9 mouse cellular contexts compared by ENCODE assay signal in genomic region chr8:84936041-84936961, GRCm38 (mm10). TPM values are rescaled to one million over a fixed set of nuclear protein-coding genes. Genes with fewer than 3 reads are reported as not detected.
DNase-seq lines count a peak whose midpoint lies in the region; ATAC-seq and TF ChIP-seq lines count a peak whose summit lies in the region.
"Had no signal": no experiment of that assay in that cellular context is flagged by ENCODE, and none has a peak within 500 bp of the region (broad histone marks: within the 10 kb centered on the region; RNA-seq: fewer than 3 reads in every experiment).

No protein-coding gene starts in this region.

- H3K4me1 ChIP-seq in embryonic facial prominence, embryonic 11.5 days (ENCODE audit: control insufficient read depth, insufficient read depth, low read length) = peaks cover 9% of the 10 kb centered on the region
- H3K4me1 ChIP-seq in intestine, embryonic 16.5 days (ENCODE audit: control insufficient read depth, insufficient read depth, low read length) = peaks cover 9% of the 10 kb centered on the region; the same call in 1 of the 2 replicates
- peaks cover 37% of the 10 kb centered on the region for H3K4me1 ChIP-seq in neural tube, embryonic 13.5 days (replicated peaks)

- H3K4me3 ChIP-seq in layer of hippocampus, adult 2 months = peak overlapping the region; percentile 85
- H3K4me3 ChIP-seq in embryonic facial prominence, embryonic 11.5 days (ENCODE audit: low read depth, low read length) = peak overlapping the region; percentile 42
- peak overlapping the region; percentile 53 for H3K4me3 ChIP-seq in intestine, embryonic 16.5 days (ENCODE audit: low read length)
- H3K4me3 ChIP-seq in neural tube, embryonic 13.5 days = peak overlapping the region; percentile 73

- no peaks in the 10 kb centered on the region for H3K9me3 ChIP-seq in embryonic facial prominence, embryonic 11.5 days (replicated peaks; ENCODE audit: control insufficient read depth, low read length)
- no peaks in the 10 kb centered on the region for H3K9me3 ChIP-seq in intestine, embryonic 16.5 days (ENCODE audit: control insufficient read depth, low read length)
- no peaks in the 10 kb centered on the region for H3K9me3 ChIP-seq in neural tube, embryonic 13.5 days

- no peaks in the 10 kb centered on the region for H3K36me3 ChIP-seq in embryonic facial prominence, embryonic 11.5 days (replicated peaks; ENCODE audit: control insufficient read depth, insufficient read depth, low read depth, low read length)
- H3K36me3 ChIP-seq in intestine, embryonic 16.5 days (ENCODE audit: control insufficient read depth, insufficient read depth, low read length) = no peaks in the 10 kb centered on the region
- peaks cover 16% of the 10 kb centered on the region for H3K36me3 ChIP-seq in neural tube, embryonic 13.5 days

- TF ChIP-seq CTCF in layer of hippocampus, adult 2 months (conservative IDR thresholded peaks at IDR 0.05) = no peak

- H3K4me2 ChIP-seq in embryonic facial prominence, embryonic 11.5 days (ENCODE audit: low read depth, low read length) = peak overlapping the region; percentile 87
- H3K4me2 ChIP-seq in intestine, embryonic 16.5 days (ENCODE audit: low read depth, low read length) = peak overlapping the region; percentile 86
- H3K4me2 ChIP-seq in neural tube, embryonic 13.5 days = peak overlapping the region; percentile 90

- 0 out of 2 replicates have a peak, but pooled peaks have one; percentile 37 for ATAC-seq in embryonic facial prominence, embryonic 11.5 days (replicated peaks; ENCODE audit: insufficient number of reproducible peaks, low FRiP score, low TSS enrichment, low read depth)
- peak; percentile 21 for ATAC-seq in intestine, embryonic 16.5 days
- peak; percentile 55 for ATAC-seq in neural tube, embryonic 13.5 days (ENCODE audit: low read depth)

- H3K27me3 ChIP-seq in embryonic facial prominence, embryonic 11.5 days (ENCODE audit: control insufficient read depth, insufficient read depth, low read length) = peaks cover 37% of the 10 kb centered on the region
- H3K27me3 ChIP-seq in intestine, embryonic 16.5 days (replicated peaks; ENCODE audit: control insufficient read depth, insufficient read depth, low read length) = peaks cover 49% of the 10 kb centered on the region
- peaks cover 57% of the 10 kb centered on the region for H3K27me3 ChIP-seq in neural tube, embryonic 13.5 days

- peak overlapping the region; percentile 57 for H3K9ac ChIP-seq in embryonic facial prominence, embryonic 11.5 days (replicated peaks; ENCODE audit: low read length)
- H3K9ac ChIP-seq in intestine, embryonic 16.5 days (ENCODE audit: low read depth, low read length) = peak overlapping the region; percentile 58; the same call in 1 of the 2 replicates
- peak overlapping the region; percentile 94 for H3K9ac ChIP-seq in neural tube, embryonic 13.5 days

- 22% methylated on average over 22 of the region's 23 CpGs for WGBS in embryonic facial prominence, embryonic 11.5 days
- 24% methylated on average over 23 of the region's 23 CpGs for WGBS in intestine, embryonic 16.5 days
- 19% methylated on average over 23 of the region's 23 CpGs for WGBS in neural tube, embryonic 13.5 days

- intact Hi-C loops in heart, postnatal 14 days (cut with DNase I) = no loop called here

- DNase-seq in layer of hippocampus, adult 2 months (ENCODE audit: low spot score in 2 of 2) = no peak
- DNase-seq in layer of hippocampus, adult 9-11 months = no peak
- DNase-seq in embryonic facial prominence, embryonic 11.5 days (ENCODE audit: low spot score) = no peak
- no peak for DNase-seq in urinary bladder, postnatal 10 days (ENCODE audit: low spot score)
- DNase-seq in kidney, adult 9 months = no peak
- no peak for DNase-seq in heart, postnatal 14 days

- H3K27ac ChIP-seq in layer of hippocampus, adult 2 months = peak overlapping the region; percentile 97
- H3K27ac ChIP-seq in embryonic facial prominence, embryonic 11.5 days (replicated peaks; ENCODE audit: low read depth, low read length) = no peak overlapping the region
- no peak overlapping the region for H3K27ac ChIP-seq in intestine, embryonic 16.5 days (ENCODE audit: low read length)
- peak overlapping the region; percentile 98 for H3K27ac ChIP-seq in neural tube, embryonic 13.5 days (replicated peaks)

RNA-seq across cellular contexts. Expression of gene Mast1, which starts 0.9 kb away (rescaled TPM):
- 10 to 100 TPM; 78.9 to 85.5 TPM for total RNA-seq in layer of hippocampus, adult 2 months (2021)
- 2.8 and 3.9 TPM in 2 replicates for polyA plus RNA-seq in embryonic facial prominence, embryonic 11.5 days (2014; fragmentation: Nextera tagmentation; extraction: Ambion mirVana)
- polyA plus RNA-seq in intestine, embryonic 16.5 days (2015; fragmentation: Nextera tagmentation; extraction: Ambion mirVana) = 1.2 and 1.6 TPM in 2 replicates
- 62.7 and 70.3 TPM in 2 replicates for polyA plus RNA-seq in neural tube, embryonic 13.5 days (2015; fragmentation: Nextera tagmentation; extraction: Ambion mirVana)
- not detected for total RNA-seq in heart, postnatal 14 days (2021)
- total RNA-seq: granulocyte monocyte progenitor cell, adult 5-6 weeks had no signal

RNA-seq across cellular contexts. Expression of gene Rtbdn, which starts 10.5 kb away (rescaled TPM):
- 1 to 10 TPM; 1.1 TPM for total RNA-seq in layer of hippocampus, adult 2 months (2021)
- polyA plus RNA-seq in embryonic facial prominence, embryonic 11.5 days (2014; fragmentation: Nextera tagmentation; extraction: Ambion mirVana) = not detected in 2 replicates
- polyA plus RNA-seq in intestine, embryonic 16.5 days (2015; fragmentation: Nextera tagmentation; extraction: Ambion mirVana) = 0.18 and 0.24 TPM in 2 replicates
- 1.4 and 1.6 TPM in 2 replicates for polyA plus RNA-seq in neural tube, embryonic 13.5 days (2015; fragmentation: Nextera tagmentation; extraction: Ambion mirVana)
- total RNA-seq in heart, postnatal 14 days (2021) = not detected
- total RNA-seq: granulocyte monocyte progenitor cell, adult 5-6 weeks had no signal

RNA-seq across cellular contexts. Expression of gene Dnase2a, which starts 27.9 kb away (rescaled TPM):
- total RNA-seq in layer of hippocampus, adult 2 months (2021) = 1 to 10 TPM; 3.9 to 5.7 TPM
- polyA plus RNA-seq in embryonic facial prominence, embryonic 11.5 days (2014; fragmentation: Nextera tagmentation; extraction: Ambion mirVana) = 5.5 and 7.2 TPM in 2 replicates
- polyA plus RNA-seq in intestine, embryonic 16.5 days (2015; fragmentation: Nextera tagmentation; extraction: Ambion mirVana) = 7.3 and 10.2 TPM in 2 replicates
- 4.5 and 8.8 TPM in 2 replicates for polyA plus RNA-seq in neural tube, embryonic 13.5 days (2015; fragmentation: Nextera tagmentation; extraction: Ambion mirVana)
- 1 to 10 TPM; 5.9 to 7.3 TPM for total RNA-seq in heart, postnatal 14 days (2021)

RNA-seq across cellular contexts. Expression of gene Gm49661, which starts 32.9 kb away (rescaled TPM):
- not detected for total RNA-seq in layer of hippocampus, adult 2 months (2021)
- polyA plus RNA-seq in embryonic facial prominence, embryonic 11.5 days (2014; fragmentation: Nextera tagmentation; extraction: Ambion mirVana) = not detected in 2 replicates
- not detected in 2 replicates for polyA plus RNA-seq in intestine, embryonic 16.5 days (2015; fragmentation: Nextera tagmentation; extraction: Ambion mirVana)
- not detected in 2 replicates for polyA plus RNA-seq in neural tube, embryonic 13.5 days (2015; fragmentation: Nextera tagmentation; extraction: Ambion mirVana)
- 1 to 10 TPM; 1.1 to 2.7 TPM for total RNA-seq in heart, postnatal 14 days (2021)
- total RNA-seq: granulocyte monocyte progenitor cell, adult 5-6 weeks had no signal

RNA-seq across cellular contexts. Expression of gene Prdx2, which starts 33.1 kb away (rescaled TPM):
- 100 to 1,000 TPM; 323 to 345 TPM for total RNA-seq in layer of hippocampus, adult 2 months (2021)
- polyA plus RNA-seq in embryonic facial prominence, embryonic 11.5 days (2014; fragmentation: Nextera tagmentation; extraction: Ambion mirVana) = 1,219 and 1,316 TPM in 2 replicates
- polyA plus RNA-seq in intestine, embryonic 16.5 days (2015; fragmentation: Nextera tagmentation; extraction: Ambion mirVana) = 533 and 590 TPM in 2 replicates
- polyA plus RNA-seq in neural tube, embryonic 13.5 days (2015; fragmentation: Nextera tagmentation; extraction: Ambion mirVana) = 1,236 and 1,369 TPM in 2 replicates
- total RNA-seq in heart, postnatal 14 days (2021) = 100 to 1,000 TPM; 627 to 727 TPM

Comparison
In these comparisons a context has a peak if more than half of its experiments do, and no peak if none do; other contexts are left out.
1. H3K27ac ChIP-seq: peak in layer of hippocampus, adult 2 months (single experiment) and neural tube, embryonic 13.5 days (single experiment); none in embryonic facial prominence, embryonic 11.5 days (single experiment) and intestine, embryonic 16.5 days (single experiment).
2. RNA of gene Mast1, which starts 0.9 kb away (polyA plus RNA-seq): 62.7 to 70.3 TPM in neural tube, embryonic 13.5 days; 2.8 to 3.9 TPM in embryonic facial prominence, embryonic 11.5 days and 1.2 to 1.6 TPM in intestine, embryonic 16.5 days; every median in the first group is over 10 times any median in the second.
3. Peak in every context shown above with its lines, with median percentiles within 50 percentile points of each other: H3K4me3 ChIP-seq, ATAC-seq, H3K4me2 ChIP-seq and H3K9ac ChIP-seq.